Mouse (Mus musculus): Measurements from ENCODE around the gene Coil.
A peak's percentile ranks its signal among the peaks of the same experiment; 100 is the strongest.
"Not testable (repeated sequence)": the region's sequence is repeated elsewhere in the genome, so short reads cannot be mapped to it uniquely, and the experiment has no call there.

Coil gene

DNA sequence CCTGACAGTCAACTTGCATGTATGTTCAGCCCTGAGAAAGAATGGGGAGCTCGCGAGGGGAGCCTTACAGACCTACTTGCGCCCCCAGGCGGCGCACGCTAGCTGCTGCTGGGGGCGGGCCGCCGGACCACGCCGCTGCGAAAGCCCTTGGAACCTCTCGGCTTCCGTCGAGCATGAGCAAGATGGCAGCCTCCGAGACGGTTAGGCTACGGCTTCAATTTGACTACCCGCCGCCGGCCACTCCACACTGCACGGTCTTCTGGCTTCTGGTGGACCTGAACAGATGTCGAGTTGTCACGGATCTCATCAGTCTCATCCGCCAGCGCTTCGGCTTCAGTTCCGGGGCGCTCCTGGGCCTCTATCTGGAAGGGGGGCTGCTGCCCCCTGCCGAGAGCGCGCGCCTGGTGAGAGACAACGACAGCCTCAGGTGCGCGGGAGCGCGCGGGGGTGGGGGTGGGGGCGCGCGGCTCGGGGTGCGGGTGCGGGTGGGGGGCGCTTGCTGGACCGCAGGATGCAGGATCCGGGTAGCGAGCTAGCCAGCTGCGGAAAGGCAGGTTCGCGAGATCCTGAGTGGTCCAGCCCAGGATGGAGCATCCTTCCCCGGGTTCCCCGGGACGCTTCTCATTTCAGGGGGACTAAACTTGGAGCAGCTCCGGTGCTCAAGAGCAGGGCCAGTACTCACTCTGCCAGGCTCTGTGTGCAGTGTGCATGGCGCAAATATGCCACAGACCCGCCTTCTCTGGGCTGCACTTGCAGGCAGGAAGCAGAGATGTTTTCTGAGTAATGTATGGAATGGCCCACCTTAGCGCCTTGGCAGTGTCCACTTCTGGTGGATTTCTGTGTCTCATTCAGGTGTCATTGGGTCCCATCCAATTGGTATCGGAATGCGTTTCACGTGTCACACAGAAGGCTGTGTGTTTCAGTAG is 4.0 kb downstream of the Coil start:
- peak; percentile 90 to 95 for DNase-seq (ENCODE audit: low spot score in 2 of 2)

DNA sequence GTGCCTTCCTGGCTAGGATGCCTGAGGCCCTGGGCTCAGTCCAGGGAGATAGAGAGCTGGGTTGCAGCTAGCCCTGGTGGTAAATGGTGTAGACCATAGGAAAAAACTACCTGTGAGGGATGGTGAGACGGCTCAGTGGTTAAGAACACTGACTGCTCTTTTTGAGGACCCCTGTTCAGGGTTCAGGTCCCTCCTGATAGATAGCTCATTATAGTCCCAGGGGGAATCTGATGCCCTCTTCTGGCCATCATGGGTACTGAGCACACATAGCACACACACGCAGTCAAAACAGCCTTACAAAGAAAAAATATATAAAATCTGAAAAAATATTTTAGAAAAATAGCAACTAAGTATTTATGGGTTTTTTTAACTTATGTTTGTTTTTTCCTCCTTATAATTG is 6.3 kb downstream of the Coil start:
- DNase-seq (ENCODE audit: low spot score in 2 of 2) = no peak

- no peak for DNase-seq (ENCODE audit: low spot score in 2 of 2)
Measured at GRCm38 (mm10) chr11:88977188-88977587, 7.1 kb downstream of the Coil start.

DNA sequence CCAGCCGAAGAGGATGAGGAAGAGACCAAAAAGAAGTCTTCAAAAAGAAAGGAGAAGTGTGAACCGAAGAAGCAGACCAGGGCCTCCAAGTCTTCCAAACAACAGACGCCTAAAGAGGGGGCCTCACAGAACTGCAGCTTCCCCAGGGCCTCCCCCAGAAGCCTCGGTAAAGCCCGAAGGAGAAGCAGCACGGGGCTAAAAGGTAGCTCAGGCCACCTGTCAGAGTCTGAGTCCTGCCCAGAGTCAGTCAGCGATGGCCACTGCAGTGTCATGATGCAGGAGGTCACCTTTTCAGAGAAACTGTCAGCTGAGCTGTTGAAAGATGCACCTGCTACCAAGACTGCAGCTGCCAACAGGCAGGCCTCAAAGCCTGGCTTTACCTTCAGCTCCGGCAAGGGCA is 11.3 kb downstream of the Coil start:
- DNase-seq (ENCODE audit: low spot score in 2 of 2) = no peak

DNA sequence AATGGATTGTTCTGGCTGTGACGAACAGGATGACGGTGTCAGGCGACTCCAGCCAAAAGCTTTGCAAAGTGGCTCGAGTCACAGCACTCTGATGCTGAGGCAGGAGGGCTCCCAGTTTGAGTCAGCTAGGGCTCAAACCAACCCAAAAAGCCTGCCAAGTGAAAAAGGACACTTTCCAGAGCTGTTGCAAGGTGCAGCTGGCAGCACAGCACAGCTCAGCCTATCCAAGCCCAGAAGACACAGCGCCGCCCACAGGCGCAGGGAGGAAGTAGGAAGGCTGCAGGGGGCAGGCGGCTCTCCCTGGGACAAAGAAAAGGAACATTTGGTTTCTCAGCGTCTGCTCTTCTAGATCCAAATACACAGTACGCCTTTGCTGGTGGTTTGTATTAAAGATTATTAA is 16.6 kb downstream of the Coil start:
- no peak for DNase-seq (ENCODE audit: low spot score in 2 of 2)

- DNase-seq (ENCODE audit: low spot score in 2 of 2) = no peak
Measured at GRCm38 (mm10) chr11:88988956-88989355, 18.9 kb downstream of the Coil start.

GRCm38 (mm10) chr11:88989530-88989929 is 19.5 kb downstream of the Coil start:
- DNase-seq (ENCODE audit: low spot score in 2 of 2) = no peak

- no peak for DNase-seq (ENCODE audit: low spot score in 2 of 2)
Measured at GRCm38 (mm10) chr11:88993186-88993585, 23.1 kb downstream of the Coil start.

GRCm38 (mm10) chr11:88993625-88994024 is 23.6 kb downstream of the Coil start:
- peak; percentile 77 to 83 for DNase-seq (ENCODE audit: low spot score in 2 of 2)

DNA sequence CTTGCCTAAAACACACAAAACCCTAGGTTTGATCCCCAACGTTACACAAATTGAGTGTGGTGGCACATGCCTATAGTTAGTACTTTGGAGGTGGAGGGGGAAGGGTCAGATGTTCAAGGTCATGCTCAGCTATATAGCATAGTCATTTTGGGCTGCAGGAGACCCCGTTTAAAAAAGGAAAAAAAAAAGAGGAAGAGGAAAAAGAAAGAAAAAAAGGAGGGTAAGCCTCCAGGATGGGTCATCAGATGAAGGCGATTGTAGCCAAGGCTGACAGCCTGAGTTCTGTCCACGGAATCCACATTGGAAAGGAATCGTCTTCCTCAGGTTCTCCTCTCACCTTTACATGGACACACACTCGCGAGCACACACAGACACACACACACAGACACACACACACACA is 24.4 kb downstream of the Coil start:
- no peak for DNase-seq (ENCODE audit: low spot score in 2 of 2)

GRCm38 (mm10) chr11:88995616-88996015 is 25.6 kb downstream of the Coil start:
- DNase-seq (ENCODE audit: low spot score in 2 of 2) = no peak

DNA sequence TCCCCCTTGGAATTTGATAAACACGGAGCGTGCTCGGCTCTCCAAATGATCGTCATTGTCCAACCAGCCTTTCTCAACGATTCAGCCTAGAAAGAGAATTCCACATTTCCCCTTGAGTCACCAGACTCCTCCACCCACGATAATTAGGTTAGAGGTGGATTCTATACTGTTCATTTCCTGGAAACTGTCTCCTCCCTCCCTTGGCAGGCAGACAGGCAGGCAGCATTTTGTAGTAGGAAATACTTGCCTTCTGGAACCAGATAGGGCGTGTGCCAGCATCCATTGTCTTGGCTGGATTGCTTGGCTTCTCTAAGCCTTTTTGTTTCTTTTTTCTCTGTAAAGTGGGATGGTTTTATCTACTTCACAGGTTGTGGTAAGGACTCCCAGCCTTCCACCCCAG is 26.4 kb downstream of the Coil start:
- DNase-seq (ENCODE audit: low spot score in 2 of 2) = no peak

DNA sequence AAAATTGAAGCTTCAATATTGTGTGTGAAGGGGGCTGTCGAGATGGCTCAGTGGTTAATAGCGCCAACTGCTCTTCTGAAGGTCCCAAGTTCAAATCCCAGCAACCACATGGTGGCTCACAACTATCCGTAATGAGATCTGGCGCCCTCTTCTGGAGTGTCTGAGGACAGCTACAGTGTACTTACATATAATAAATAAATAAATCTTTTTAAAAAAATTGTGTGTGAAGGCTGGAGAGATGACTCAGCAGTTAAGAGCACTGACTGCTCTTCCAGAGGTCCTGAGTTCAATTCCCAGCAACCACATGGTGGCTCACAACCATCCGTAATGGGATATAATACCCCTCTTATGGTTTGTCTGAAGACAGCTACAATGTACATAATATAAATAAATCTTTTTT is 27.3 kb downstream of the Coil start:
- DNase-seq (ENCODE audit: low spot score in 2 of 2) = not testable (repeated sequence)

DNA sequence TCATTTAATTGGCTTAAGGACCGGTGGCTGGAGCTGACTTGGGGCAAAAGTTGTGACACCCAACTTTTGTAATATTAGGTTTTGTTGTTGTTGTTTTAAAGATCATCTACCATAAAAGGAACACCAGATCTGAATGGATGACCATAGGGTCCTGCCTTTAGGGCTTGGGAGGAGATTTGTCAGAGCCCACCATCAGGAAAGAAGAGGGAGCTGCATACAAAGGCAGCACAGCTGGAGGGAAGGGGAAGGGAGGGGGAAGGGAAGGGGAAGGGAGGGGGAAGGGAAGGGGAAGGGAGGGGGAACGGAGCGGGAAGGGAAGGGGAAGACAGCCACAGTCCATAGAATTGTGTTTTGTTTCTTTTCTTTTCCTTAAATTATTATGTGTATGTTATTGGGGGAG is 28.4 kb downstream of the Coil start:
- no peak for DNase-seq (ENCODE audit: low spot score in 2 of 2)

- peak; percentile 94 to 96 for DNase-seq (ENCODE audit: low spot score in 2 of 2)
Measured at GRCm38 (mm10) chr11:88998974-88999722, 29.1 kb downstream of the Coil start, which contains the start of gene Trim25. Gene Trim25 (plus strand): TSS chr11:88999376.

GRCm38 (mm10) chr11:88999723-89000526 is 29.9 kb downstream of the Coil start:
- peak in 1 of 2 experiments; percentile 76 for DNase-seq (ENCODE audit: low spot score in 2 of 2)

- no peak for DNase-seq (ENCODE audit: low spot score in 2 of 2)
Measured at GRCm38 (mm10) chr11:89000527-89000819, 30.4 kb downstream of the Coil start.

GRCm38 (mm10) chr11:89001569-89001968 is 31.5 kb downstream of the Coil start:
- no peak for DNase-seq (ENCODE audit: low spot score in 2 of 2)

DNA sequence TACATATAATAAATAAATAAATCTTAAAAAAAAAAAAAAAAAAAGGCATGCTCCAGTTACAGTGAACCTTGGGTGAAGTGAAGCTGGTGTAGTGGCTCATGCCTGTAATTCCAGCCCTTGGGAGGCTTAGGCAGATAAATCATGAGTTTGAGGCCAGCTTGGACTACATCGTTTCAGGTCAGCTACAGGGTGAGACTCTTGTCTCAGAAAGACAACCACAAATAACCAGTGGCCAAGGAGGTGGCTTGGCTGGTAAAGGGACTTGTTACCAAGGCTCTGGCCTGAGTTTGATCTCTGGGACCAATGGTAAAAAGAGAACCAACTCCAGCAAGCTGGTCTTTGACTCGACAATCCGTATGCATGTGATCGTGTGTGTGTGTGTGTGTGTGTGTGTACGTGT is 32.0 kb downstream of the Coil start:
- DNase-seq (ENCODE audit: low spot score in 2 of 2) = no peak

GRCm38 (mm10) chr11:89002621-89003020 is 32.6 kb downstream of the Coil start:
- DNase-seq (ENCODE audit: low spot score in 2 of 2) = no peak

- no peak for DNase-seq (ENCODE audit: low spot score in 2 of 2)
Measured at GRCm38 (mm10) chr11:89003078-89003477, 33.0 kb downstream of the Coil start.

GRCm38 (mm10) chr11:89003726-89004125 is 33.7 kb downstream of the Coil start:
- DNase-seq (ENCODE audit: low spot score in 2 of 2) = no peak
